Mouse (Mus musculus) thymus, postnatal 36 days (tissue): ENCODE data around the gene Zbtb25.

ENCODE experiments used
- DNase-seq, 2 experiments: peaks; one replicate each; pipeline ENCODE4 v3.0.0; 2022; ENCODE audit warnings: mixed read lengths in 2 of 2

Gene Zbtb25

DNA sequence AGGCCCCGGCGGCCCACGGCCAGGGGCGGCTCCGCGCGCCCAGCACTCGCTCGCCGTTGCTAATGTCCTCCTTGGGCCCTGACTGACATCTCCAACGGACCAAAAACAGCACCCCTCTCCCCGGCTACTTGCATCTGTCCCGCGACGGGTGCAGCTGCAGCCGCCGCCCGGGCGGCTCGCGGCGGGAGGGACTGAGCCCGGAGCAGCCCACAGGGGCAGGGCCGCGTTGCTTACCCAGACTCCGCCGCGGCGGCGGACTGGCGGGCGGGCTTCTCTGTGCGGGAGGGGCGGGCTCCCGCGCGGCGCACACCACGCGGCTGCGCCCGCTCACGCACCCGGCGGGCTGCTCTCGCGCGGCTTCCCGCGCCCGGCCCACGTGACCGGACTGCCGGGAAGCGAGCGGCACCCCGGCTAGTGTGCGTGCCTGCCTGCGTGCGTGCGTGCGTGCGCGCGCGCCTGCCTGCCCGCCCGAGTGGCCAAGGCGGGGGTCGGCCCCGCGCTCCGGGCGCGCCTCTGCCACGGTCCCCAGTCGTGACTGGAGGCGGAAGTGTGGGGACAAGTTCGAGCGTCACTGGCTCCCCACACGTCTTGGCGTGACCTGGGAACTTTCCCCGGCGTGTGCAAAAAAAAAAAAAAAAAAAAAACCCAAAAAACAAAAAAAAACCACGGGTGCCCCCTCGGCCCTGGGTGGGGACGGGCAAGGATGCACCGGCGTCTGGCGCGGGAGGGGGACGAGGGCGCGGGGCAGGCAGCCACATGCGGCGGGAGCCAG is at the start of gene Zbtb25:
Gene Zbtb25, minus strand, starts transcription at position 397 of the 772 bp plus-strand sequence.
- DNase-seq: peak; percentile 69 to 81

- DNase-seq: no peak
Measured at GRCm38 (mm10) chr12:76418346-76418745, 48.9 kb upstream of the Zbtb25 start.

DNA sequence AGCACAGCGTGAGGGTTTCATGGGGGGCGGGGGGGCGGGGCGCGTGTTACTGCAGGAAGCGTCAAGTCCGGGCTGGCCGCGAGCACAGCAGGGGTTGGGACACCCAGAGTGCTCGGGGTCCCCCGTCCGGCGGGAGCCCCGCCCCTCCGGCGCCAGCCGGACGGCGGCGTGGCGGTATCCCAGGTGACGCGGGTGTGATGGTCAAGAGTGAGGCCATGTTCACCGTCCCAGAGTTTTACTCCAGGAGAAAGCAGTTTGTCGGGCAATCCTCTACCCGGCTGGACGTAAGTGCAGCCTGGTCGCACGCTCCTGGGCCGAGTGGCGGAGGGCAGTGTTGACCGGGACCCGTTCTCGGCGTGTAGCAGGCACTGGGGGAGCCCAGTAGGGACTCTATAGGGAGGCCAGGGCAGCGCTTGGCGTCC is 48.0 kb upstream of the Zbtb25 start, which contains the start of gene Ppp1r36:
Gene Ppp1r36, plus strand, starts transcription at position 106 of the 422 bp plus-strand sequence.
- DNase-seq: peak in 1 of 2 experiments; percentile 6

DNA sequence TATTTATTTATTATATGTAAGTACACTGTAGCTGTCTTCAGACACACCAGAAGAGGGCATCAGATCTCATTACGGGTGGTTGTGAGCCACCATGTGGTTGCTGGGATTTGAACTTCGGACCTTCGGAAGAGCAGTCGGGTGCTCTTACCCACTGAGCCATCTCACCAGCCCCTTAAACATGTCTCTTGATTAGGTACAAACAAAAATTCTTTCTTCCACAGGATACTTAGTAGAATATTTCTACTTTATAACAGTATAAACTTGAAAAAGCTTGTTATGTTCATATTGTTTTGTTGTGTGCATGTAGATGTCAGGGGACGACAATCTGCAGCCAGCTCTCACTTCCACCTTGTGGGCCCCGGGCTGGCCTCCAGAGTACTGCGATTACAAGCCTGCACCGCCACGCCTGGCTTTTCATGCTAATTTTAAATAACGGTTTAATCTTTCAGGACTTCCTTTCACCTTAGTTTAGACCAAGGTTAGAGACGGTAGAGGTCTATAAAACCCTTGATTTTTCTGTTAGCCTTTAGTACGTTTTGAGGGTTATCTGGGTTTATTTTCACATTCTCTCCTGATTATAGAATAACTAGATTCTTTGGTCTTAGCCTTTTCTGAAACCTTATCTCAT is 46.1 kb upstream of the Zbtb25 start:
- DNase-seq: no peak

- DNase-seq: no peak
Measured at GRCm38 (mm10) chr12:76409166-76409565, 39.8 kb upstream of the Zbtb25 start.

DNA sequence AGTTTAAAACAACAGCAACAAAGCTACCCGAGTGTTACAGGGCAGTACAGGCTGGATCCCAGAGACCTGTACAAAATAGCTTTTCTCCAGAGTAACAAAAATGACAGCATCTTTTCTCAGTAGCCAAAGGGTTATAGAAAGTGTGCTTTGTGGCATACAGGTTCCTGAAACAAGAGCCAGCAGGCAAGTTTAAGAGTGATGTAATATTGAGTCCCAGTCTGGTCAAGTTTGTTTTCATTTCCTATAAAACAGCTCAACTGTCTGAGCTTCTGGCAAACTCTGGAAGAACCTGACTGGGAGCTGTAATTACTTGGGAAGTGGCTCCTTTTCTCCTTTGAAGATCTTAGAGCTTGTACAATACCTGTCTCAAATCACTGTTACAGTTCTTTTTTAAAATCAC is 37.8 kb upstream of the Zbtb25 start:
- DNase-seq: no peak

DNA sequence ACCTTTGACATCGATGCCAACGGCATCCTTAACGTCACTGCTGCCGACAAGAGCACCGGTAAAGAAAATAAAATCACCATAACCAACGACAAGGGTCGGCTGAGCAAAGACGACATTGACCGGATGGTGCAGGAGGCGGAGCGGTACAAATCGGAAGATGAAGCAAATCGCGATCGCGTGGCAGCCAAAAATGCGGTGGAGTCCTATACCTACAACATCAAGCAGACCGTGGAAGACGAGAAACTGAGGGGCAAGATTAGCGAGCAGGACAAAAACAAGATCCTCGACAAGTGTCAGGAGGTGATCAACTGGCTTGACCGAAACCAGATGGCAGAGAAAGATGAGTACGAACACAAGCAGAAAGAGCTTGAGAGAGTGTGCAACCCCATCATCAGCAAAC is 36.6 kb upstream of the Zbtb25 start:
- DNase-seq: peak; percentile 10 to 17

DNA sequence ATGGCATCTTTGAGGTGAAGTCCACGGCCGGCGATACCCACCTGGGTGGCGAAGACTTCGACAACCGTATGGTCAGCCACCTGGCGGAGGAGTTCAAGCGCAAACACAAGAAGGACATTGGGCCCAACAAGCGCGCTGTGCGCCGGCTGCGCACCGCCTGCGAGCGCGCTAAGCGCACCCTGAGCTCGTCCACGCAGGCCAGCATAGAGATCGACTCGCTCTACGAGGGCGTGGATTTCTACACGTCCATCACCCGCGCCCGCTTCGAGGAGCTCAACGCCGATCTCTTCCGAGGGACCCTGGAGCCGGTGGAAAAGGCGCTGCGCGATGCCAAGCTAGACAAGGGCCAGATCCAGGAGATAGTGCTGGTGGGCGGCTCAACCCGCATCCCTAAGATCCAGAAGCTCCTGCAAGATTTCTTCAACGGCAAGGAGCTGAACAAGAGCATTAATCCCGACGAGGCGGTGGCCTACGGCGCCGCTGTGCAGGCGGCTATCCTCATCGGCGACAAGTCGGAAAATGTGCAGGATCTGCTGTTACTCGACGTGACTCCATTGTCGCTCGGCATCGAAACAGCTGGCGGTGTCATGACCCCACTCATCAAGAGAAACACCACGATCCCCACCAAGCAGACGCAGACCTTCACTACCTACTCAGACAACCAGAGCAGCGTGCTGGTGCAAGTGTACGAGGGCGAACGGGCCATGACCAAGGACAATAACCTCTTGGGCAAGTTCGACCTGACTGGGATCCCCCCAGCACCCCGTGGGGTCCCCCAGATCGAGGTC is 36.0 kb upstream of the Zbtb25 start:
- DNase-seq: peak; percentile 9 to 29

GRCm38 (mm10) chr12:76404836-76405182 is 35.4 kb upstream of the Zbtb25 start:
- DNase-seq: peak in 1 of 2 experiments; percentile 8

DNA sequence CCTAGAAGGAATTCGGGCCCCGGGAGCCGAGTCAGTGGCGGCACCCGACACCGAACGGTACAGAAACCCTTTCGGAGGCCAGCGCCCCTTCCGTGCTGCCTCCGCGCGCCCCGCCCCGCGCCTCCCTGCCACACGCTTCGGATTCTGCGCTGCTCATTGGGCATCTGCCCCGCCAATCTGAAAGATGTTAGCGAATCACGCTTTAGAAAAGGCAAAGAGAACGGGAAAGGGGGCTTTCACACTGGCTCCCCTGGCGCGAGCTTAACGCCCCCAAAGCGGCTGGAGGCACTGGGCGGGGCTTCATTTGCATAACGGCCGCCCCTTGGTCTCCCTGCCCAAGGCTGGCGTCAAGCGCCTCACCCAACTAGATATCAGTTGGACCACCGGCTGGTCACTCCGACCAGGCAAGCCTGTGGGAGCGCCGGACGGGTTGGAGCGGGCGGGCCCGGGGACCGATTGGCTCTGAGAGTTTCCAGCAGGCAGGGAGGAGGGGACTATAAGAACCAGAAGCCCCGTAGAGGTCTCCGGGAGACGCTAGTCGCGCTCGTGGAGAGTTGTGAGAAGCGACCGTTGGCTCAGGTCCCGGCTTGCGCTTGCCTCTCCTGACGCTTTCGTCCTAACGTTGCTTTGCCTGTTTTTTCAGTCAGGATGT is 34.6 kb upstream of the Zbtb25 start, which contains the start of gene Hspa2:
Gene Hspa2, plus strand, starts transcription at position 291 of the 652 bp plus-strand sequence.
- DNase-seq: peak; percentile 99 to 100

DNA sequence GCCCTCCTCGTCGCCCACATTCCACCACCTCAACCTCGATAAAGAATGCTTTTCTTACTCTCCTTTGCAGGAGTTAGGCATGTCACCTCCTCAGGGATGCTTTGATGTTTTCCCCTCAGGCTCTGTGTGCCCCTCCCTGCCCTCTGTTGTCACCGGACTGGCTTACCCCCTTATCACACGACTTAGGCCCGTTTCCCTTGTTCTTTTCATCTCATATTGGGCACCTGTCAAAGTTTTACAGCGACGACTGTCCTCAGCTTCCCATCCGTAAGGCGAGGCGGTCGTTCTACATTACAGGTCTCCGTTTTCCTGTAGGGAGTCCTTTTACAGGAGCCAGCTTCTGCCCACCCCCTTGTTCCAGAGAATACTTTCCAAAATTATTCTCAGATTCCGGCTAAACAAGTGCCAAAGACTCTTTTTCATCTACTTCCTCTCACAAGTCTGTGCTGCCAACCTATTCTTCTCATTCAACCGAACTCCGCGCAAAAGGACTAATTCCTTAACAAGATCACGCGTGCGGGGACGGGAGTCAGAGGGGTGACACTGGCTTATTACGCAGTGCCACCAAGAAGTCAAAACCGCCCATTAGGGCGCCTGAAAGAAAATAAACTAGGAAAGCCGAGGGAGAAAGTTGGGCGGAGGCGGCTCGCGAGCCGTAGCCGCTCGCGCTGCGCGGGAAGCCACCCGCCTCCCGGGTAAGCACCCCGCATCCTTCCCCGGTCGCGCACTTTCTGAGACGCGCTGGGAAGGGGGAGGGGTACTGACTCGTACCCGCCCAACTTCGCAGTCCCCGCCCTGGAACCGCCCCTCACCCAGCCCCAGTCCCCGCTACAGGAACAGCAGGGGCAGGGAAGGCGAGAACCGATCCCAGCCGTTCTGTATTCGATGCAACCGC is 33.8 kb upstream of the Zbtb25 start:
- peak in 1 of 2 experiments; percentile 14 for DNase-seq

GRCm38 (mm10) chr12:76401674-76402073 is 32.3 kb upstream of the Zbtb25 start:
- no peak for DNase-seq

DNA sequence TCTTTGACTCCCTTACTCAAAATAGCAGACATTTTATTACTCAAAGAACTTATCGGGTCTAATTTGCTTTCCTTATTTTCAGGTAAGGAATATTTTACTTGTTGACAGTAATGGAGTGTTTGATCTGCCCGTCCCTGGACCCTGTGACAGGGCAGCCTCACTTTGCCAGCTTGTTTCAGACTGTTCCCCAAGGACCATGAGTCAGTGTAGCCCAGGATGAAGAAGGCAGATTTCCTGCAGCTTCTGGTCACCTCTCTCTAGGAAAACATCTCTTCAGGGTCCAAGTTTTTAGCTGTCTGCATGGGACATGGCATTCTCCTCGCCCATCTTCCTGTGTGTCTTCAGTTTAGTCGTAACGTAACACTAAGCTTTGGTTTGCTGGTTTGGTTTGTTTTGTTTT is 27.9 kb upstream of the Zbtb25 start:
- DNase-seq: no peak

DNA sequence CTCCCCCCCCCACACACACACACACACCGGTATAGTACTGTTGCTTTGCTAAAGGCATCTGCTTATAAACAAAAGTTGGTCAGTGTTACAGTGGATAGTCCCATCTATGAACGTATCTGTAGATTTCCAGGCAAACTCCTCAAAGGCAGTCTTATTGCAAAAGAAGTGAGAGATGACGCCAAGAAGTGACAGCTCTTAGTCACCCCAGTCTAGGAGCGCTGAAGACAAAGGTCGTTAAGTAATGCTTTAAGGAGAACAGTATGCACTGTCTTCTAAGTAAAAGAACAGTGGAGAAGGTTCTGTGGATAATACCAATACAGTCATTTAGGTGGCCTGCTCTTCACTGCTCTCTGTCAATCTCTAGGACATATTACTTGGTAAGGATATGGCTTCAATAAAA is 23.6 kb upstream of the Zbtb25 start:
- no peak for DNase-seq

- DNase-seq: no peak
Measured at GRCm38 (mm10) chr12:76391595-76392271, 22.3 kb upstream of the Zbtb25 start.

- no peak for DNase-seq
Measured at GRCm38 (mm10) chr12:76388794-76389193, 19.4 kb upstream of the Zbtb25 start.

DNA sequence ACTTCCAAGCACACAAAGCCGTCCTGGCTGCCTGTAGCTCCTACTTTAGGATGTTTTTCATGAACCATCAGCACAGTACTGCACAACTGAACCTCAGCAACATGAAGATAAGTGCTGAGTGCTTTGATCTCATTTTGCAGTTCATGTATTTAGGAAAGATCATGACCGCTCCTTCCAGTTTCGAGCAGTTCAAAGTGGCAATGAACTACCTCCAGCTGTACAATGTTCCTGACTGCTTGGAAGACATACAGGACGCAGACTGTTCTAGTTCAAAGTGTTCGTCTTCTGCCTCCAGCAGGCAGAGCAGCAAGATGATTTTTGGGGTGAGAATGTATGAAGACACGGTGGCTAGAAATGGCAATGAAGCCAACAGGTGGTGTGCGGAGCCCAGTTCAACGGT is 15.9 kb upstream of the Zbtb25 start:
- no peak for DNase-seq

DNA sequence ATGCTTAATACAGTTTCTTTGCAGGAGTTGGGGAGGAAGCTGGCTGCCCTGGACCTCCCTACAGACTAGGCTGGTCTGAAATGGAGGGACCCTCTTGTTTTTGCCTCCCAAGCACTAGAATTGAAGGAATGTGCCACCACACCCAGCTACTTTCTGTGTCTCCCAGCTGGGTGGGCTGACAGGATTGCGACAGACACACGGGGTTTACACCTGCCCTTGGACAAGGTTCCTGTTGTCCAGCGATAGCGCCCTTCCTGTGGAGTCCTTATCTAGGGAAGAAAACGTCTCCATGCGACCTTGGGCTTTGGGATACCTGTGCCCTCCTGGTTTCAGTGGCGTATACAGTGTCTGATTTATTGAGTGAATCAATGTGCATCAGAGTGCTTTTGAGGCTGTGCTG is 10.7 kb upstream of the Zbtb25 start:
- no peak for DNase-seq

GRCm38 (mm10) chr12:76378556-76378955 is 9.2 kb upstream of the Zbtb25 start:
- no peak for DNase-seq

GRCm38 (mm10) chr12:76377726-76378125 is 8.3 kb upstream of the Zbtb25 start:
- DNase-seq: no peak

GRCm38 (mm10) chr12:76377059-76377458 is 7.7 kb upstream of the Zbtb25 start:
- DNase-seq: no peak
